Mouse (Mus musculus): ENCODE measurements around the gene Gpd1l. TPM values are rescaled to one million over a fixed set of nuclear protein-coding genes. Genes with fewer than 3 reads are reported as not detected.
A peak's percentile ranks its signal among the peaks of the same experiment; 100 is the strongest.

The Gpd1l gene
- polyA plus RNA-seq, 1 experiment from 2014 or later: 15.2 TPM

DNA sequence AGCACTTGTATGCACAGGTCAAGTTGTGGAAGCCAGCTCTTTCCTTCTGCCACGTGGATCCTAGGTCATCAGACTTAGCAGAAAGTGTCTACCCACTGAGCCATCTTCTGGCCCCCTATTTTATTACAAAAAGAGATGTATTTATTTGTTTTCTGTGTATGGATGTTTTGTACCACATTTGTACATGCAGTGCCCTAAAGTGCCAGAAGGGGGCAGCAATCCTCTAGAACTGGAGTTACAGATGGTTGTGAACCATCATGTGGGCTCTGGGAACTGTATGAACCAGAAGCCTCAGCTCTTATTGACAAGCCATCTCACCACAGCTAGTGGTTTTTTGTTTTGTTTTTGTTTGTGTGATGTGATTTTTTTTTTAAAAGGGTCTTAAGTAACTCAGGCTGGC is 19.1 kb upstream of the Gpd1l start:
- H3K9me3 ChIP-seq (replicated peaks): no peaks in the 10 kb centered on the region
- WGBS: 43% methylated on average over 1 of the region's 1 CpGs
- H3K4me3 ChIP-seq: no peak overlapping the region
- no peak for DNase-seq (ENCODE audit: low spot score)
- no peaks in the 10 kb centered on the region for H3K27me3 ChIP-seq (ENCODE audit: low read depth, poor library complexity, severe bottlenecking)
- H3K36me3 ChIP-seq: no peaks in the 10 kb centered on the region
- peaks cover 8% of the 10 kb centered on the region; the same call in 1 of the 2 replicates for H3K4me1 ChIP-seq
- no peak overlapping the region for H3K27ac ChIP-seq (replicated peaks)

DNA sequence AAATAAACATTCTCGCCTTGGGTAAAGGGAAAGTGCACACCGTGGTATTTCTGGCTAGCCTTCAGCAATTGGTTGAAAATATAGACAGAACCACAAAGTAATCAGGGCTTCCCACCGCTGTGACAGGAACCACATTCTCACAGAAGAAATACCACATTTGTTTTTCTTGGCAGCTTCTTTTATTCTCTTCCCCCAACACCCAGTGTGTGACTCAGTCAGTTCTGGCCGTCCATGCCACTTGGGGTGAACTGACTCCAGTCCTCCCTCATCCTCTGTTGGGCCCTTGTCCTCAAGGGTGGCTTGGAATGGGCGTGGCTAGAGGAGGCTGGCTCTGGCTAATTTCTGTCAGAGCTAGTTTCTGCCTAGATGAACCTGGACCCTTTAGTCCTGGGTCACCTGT is 14.6 kb upstream of the Gpd1l start:
- no peak overlapping the region for H3K4me3 ChIP-seq

DNA sequence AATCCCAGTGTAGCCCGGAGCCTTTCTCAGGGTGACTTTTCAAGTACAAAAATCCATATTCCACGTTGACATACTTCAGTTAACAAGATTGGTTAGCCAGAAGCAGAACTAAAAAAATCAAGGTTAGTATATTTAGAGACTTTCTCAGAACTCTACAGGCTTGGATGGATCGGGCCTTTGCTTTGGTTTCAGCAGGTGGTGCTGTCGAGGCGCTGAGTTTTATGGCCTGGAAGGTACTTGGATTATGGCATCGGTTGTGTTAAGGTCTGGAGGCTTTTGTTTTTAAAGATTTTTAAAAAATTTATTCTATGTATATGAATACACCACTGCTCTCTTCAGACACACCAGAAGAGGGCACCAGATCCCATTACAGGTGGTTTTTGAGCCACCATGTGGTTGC is 11.8 kb upstream of the Gpd1l start:
- H3K9me3 ChIP-seq (replicated peaks): peaks cover 7% of the 10 kb centered on the region; the same call in 1 of the 2 replicates
- no peaks in the 10 kb centered on the region for H3K27me3 ChIP-seq (ENCODE audit: low read depth, poor library complexity, severe bottlenecking)
- DNase-seq (ENCODE audit: low spot score): no peak
- 88% methylated on average over 6 of the region's 6 CpGs for WGBS
- no peak overlapping the region for H3K27ac ChIP-seq (replicated peaks)
- H3K4me3 ChIP-seq: no peak overlapping the region
- H3K4me1 ChIP-seq: peaks cover 8% of the 10 kb centered on the region; the same call in 1 of the 2 replicates
- H3K36me3 ChIP-seq: no peaks in the 10 kb centered on the region

More for the DNA sequence above, 14.6 kb upstream of the Gpd1l start:
- peaks cover 8% of the 10 kb centered on the region; the same call in 1 of the 2 replicates for H3K4me1 ChIP-seq
- DNase-seq (ENCODE audit: low spot score): no peak
- H3K36me3 ChIP-seq: no peaks in the 10 kb centered on the region
- H3K27ac ChIP-seq (replicated peaks): no peak overlapping the region; the same call in 1 of the 2 replicates
- no peaks in the 10 kb centered on the region for H3K9me3 ChIP-seq (replicated peaks)
- no peaks in the 10 kb centered on the region for H3K27me3 ChIP-seq (ENCODE audit: low read depth, poor library complexity, severe bottlenecking)
- 72% methylated on average over 5 of the region's 5 CpGs for WGBS

DNA sequence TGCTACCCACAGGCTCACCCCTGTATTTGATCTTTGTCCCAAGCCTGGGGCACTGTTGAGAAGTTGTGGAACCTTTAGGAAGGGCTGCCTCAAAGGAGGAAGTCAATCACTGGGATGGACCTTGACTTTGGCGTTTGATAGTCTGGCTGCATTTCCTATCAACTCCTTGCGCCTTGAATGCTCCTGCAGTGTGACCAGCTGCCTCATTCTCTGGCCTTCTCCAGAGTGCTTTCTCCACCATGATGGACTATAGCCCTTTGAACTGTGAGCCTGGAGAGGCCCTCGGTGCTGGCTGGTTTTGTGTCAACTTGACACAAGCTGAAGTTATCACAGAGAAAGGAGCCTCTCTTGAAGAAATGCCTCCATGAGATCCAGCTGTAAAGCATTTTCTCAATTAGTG is 10.9 kb upstream of the Gpd1l start:
- Histone ChIP-seq H3K27me3 (ENCODE audit: low read depth, poor library complexity, severe bottlenecking) (no peaks in the 10 kb centered on the region), H3K36me3 (no peaks in the 10 kb centered on the region), H3K9me3 (replicated peaks) (peaks cover 7% of the 10 kb centered on the region; the same call in 1 of the 2 replicates), H3K4me1 (peaks cover under 1% of the 10 kb centered on the region; the same call in 1 of the 2 replicates), H3K4me3 (no peak overlapping the region), H3K27ac (replicated peaks) (no peak overlapping the region)
- DNase-seq (ENCODE audit: low spot score): no peak
- WGBS: 80% methylated on average over 3 of the region's 3 CpGs

DNA sequence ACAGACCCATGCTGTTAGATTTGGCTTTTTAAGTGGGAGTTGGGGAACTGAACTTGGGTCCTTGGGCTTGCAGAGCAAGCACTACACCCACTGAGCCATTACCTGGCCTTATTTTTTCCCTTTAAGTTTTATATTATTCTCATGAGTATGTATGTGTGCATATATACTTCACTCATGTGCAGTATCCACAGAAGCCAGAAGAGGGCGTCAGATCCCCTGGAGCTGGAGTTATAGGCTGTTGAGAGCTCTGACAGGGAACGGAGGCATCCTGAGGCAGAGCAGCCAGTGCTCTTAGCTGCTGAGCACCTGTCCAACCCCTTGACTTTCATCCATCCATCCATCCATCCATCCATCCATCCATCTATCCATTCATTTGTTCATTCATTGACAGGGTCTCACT is 2.9 kb upstream of the Gpd1l start:
- Histone ChIP-seq H3K27me3 (ENCODE audit: low read depth, poor library complexity, severe bottlenecking) (peaks cover 11% of the 10 kb centered on the region), H3K4me3 (no peak overlapping the region), H3K27ac (replicated peaks) (no peak overlapping the region), H3K4me1 (peaks cover 27% of the 10 kb centered on the region), H3K9me3 (replicated peaks) (peaks cover 2% of the 10 kb centered on the region; the same call in 1 of the 2 replicates), H3K36me3 (no peaks in the 10 kb centered on the region)
- 89% methylated on average over 2 of the region's 2 CpGs for WGBS
- DNase-seq (ENCODE audit: low spot score): no peak

DNA sequence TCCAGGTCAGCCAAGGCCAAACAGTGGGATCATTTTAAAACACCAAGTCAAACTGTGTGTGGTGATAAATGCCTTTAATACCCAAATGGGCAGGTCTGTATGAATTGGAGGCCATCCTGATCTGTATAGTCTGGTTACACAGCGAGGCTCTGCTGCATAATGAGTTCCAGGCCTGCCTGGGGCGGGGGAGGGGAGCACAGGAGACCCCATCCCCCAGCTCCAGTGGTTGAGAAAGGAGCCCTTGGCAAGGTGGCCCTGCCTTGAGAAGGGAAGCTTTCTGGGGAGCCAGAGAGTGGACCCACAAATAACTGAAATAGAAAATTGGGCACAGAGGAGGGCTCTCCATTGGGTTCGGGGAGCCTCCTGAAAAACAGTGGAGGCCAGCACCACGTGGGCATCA is 1.5 kb upstream of the Gpd1l start:
- Histone ChIP-seq H3K4me1 (peaks cover 32% of the 10 kb centered on the region), H3K27me3 (ENCODE audit: low read depth, poor library complexity, severe bottlenecking) (peaks cover 11% of the 10 kb centered on the region), H3K36me3 (no peaks in the 10 kb centered on the region), H3K27ac (replicated peaks) (no peak overlapping the region), H3K9me3 (replicated peaks) (no peaks in the 10 kb centered on the region), H3K4me3 (no peak overlapping the region)
- no peak for DNase-seq (ENCODE audit: low spot score)
- 77% methylated on average over 4 of the region's 4 CpGs for WGBS

DNA sequence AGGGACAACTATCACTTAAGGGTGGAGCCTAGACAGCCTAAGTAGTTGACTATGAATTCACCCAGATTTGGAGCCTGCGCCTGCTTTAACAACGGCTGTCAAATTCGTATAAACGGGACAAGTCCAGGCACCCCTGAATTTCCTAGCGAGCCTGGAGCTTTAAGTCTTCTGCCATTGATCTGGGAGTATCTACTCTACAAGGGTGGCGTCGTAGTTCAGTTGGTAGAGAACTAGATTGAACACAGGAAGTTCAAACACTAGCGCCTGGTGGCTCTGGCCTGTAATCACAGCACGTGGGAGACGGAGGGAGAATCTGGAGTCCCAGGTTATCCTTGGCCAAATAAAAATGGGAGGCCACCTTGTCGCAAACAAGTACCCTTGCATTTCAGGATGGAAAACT is 444 bp upstream of the Gpd1l start:
- Histone ChIP-seq H3K27me3 (ENCODE audit: low read depth, poor library complexity, severe bottlenecking) (peaks cover 11% of the 10 kb centered on the region), H3K36me3 (no peaks in the 10 kb centered on the region), H3K27ac (replicated peaks) (peak overlapping the region; percentile 83), H3K4me1 (peaks cover 32% of the 10 kb centered on the region), H3K9me3 (replicated peaks) (no peaks in the 10 kb centered on the region), H3K4me3 (peak overlapping the region; percentile 76)
- DNase-seq (ENCODE audit: low spot score): no peak
- 71% methylated on average over 11 of the region's 11 CpGs for WGBS

DNA sequence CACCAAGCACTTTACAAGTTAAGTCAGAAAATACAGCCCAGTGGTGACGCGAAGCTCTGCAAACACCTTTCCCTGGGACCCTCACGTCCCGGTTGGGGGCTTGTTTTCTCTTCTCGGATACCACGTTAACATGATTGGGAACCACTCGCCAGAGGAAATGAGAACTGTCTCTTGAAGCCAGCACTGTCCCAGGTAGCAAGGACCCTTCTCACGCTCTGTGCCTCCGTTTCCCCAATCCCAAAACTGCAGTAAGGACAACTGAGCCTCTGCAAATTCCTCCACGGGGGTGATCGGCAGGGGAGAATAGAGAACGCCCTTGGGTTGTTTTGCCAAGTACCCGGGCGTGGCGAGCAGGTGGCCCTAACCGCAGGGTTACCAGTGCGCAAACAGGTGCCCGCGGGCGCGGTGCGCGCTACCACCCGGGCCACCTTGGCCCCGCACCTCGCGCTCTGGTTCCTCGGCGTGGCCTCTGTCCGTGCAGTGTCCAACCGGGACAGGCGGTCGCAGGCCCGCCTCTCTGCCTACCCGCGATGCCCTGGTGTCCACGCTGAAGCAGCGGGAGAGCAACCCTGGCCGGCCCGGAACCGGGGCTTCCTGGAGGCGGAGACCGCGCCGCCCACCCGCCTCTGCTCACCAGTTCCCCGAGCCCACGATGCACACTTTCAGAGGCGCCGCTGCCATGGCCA is 607 bp downstream of the Gpd1l start:
- Histone ChIP-seq H3K9me3 (replicated peaks) (no peaks in the 10 kb centered on the region), H3K27me3 (ENCODE audit: low read depth, poor library complexity, severe bottlenecking) (peaks cover 11% of the 10 kb centered on the region), H3K4me3 (peak overlapping the region; percentile 76), H3K27ac (replicated peaks) (peak overlapping the region; percentile 83), H3K4me1 (peaks cover 32% of the 10 kb centered on the region), H3K36me3 (no peaks in the 10 kb centered on the region)
- under 1% methylated on average over 50 of the region's 50 CpGs for WGBS
- peak; percentile 22 for DNase-seq (ENCODE audit: low spot score)

DNA sequence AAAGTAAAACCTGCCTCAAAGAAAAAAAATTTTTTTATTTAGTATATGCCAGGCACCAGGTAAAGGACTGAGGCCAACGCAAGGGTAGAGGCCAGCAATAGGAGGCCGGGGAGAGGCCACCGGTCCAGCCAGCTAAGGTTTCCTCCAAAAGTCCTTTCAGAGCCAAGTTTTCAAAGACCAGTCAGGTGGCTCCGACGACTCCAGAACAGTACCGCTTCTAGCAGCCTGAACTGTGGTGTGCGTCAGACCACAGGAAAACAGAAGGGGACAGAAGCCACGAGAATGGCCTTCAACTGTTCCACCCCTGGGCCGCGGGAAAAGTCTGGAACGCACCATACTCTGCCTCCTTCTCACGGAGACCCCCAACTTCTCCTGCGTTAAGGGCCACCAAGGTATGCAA is 1.2 kb downstream of the Gpd1l start:
- H3K27me3 ChIP-seq (ENCODE audit: low read depth, poor library complexity, severe bottlenecking): peaks cover 11% of the 10 kb centered on the region
- 27% methylated on average over 13 of the region's 13 CpGs for whole genome bisulfite sequencing
- no peak for DNase-seq (ENCODE audit: low spot score)
- peak overlapping the region; percentile 46; the same call in 1 of the 2 replicates for H3K27ac ChIP-seq (replicated peaks)
- no peaks in the 10 kb centered on the region for H3K36me3 ChIP-seq
- H3K4me1 ChIP-seq: peaks cover 32% of the 10 kb centered on the region
- H3K4me3 ChIP-seq: peak overlapping the region; percentile 76
- H3K9me3 ChIP-seq (replicated peaks): no peaks in the 10 kb centered on the region

DNA sequence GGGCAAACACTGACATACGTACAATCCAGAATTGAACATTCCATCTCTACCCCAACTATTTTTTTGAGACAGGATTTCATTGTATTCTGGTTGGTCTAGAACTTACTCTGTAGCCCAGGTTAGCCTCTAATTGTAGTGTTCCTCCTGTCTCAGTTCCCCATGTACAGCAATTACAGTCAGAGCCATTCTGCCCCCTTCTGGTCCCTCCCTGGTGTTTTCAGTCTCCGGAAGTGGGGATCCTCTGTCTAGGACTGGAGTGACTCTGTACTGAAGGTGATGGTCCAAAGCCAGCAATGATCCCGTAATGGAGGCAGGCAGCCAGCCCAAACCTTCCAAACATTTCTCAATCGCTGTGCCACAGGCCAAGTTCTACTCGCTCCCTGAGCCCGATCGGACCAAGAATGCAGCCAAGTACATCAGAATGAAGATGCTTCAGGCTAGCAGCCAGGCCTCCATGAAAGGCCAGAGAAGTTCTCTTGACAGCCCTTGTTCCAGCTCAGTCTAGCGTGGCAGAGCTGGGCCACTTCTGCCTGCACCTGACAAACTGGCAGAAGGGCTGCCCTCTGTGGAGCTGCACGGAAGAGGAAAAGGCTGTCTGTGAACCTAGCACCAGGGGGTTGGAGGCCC is 3.2 kb downstream of the Gpd1l start:
- WGBS: 68% methylated on average over 9 of the region's 9 CpGs
- Histone ChIP-seq H3K4me3 (no peak overlapping the region), H3K9me3 (replicated peaks) (no peaks in the 10 kb centered on the region), H3K27ac (replicated peaks) (no peak overlapping the region), H3K36me3 (no peaks in the 10 kb centered on the region), H3K4me1 (peaks cover 32% of the 10 kb centered on the region), H3K27me3 (ENCODE audit: low read depth, poor library complexity, severe bottlenecking) (peaks cover 11% of the 10 kb centered on the region)
- DNase-seq (ENCODE audit: low spot score): no peak

DNA sequence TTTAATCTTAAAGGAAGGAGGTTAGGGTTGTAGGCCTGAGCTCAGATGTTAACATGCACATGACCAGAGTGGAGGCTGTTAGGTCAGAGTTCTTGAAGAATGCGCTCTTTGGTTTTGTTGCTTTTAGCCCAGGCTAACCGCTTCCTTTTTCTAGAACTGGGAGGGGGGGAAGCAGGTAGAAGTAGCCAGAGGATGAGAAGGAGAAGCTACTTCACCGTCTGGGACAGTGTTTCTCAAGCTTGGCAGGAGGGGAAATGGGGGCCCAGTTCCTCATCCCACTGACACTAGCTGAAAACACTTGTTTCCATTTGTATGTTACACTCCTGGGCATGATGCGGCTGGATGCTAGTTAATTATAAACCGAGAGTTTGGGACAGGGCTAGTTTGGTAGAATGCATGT is 8.2 kb downstream of the Gpd1l start:
- H3K36me3 ChIP-seq: no peaks in the 10 kb centered on the region
- no peak for DNase-seq (ENCODE audit: low spot score)
- H3K4me1 ChIP-seq: peaks cover 17% of the 10 kb centered on the region
- H3K27me3 ChIP-seq (ENCODE audit: low read depth, poor library complexity, severe bottlenecking): no peaks in the 10 kb centered on the region
- no peak overlapping the region for H3K27ac ChIP-seq (replicated peaks)
- WGBS: 89% methylated on average over 5 of the region's 5 CpGs
- H3K4me3 ChIP-seq: no peak overlapping the region
- no peaks in the 10 kb centered on the region for H3K9me3 ChIP-seq (replicated peaks)

DNA sequence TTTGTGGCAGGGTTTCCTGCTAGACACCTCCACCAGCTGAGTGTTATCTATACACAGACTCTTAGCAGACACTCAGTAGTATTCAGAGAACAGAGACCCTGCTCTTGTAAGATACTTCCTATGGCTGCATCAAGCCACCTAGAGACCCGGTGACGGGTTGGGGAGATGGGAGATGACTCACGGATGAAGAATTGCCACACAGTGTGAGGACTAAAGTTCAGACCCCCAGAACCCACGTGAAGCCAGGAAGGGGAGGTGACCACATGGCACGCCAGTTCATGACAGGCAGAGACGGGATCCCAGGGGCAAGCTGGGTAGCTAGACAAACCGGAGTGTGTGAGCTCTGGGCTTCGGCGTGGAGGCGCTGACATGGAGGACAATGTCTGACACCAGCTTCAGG is 8.7 kb downstream of the Gpd1l start:
- peaks cover 17% of the 10 kb centered on the region for H3K4me1 ChIP-seq
- no peaks in the 10 kb centered on the region for H3K36me3 ChIP-seq
- H3K27me3 ChIP-seq (ENCODE audit: low read depth, poor library complexity, severe bottlenecking): no peaks in the 10 kb centered on the region
- DNase-seq (ENCODE audit: low spot score): no peak
- WGBS: 85% methylated on average over 10 of the region's 10 CpGs
- no peak overlapping the region for H3K27ac ChIP-seq (replicated peaks)
- no peak overlapping the region for H3K4me3 ChIP-seq
- no peaks in the 10 kb centered on the region for H3K9me3 ChIP-seq (replicated peaks)

DNA sequence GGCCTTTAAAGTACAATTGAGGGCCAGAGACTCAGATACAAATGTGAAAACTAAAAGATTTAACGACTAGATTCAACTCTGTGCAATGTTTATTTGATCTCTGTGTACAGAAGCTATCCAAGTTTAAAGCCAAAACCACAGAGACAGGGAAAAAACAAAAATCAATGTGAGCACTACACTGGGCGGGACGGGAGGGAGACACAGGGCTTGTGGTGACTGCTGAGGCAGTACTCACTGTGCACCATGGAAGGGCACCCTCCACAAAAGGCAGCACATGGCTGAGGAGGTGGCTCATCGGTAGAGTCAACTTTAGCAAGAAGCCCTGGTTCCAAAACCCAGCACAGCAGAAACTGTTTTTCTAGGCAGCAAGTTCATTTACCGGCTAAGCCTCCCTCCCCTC is 9.3 kb downstream of the Gpd1l start:
- Histone ChIP-seq H3K9me3 (replicated peaks) (no peaks in the 10 kb centered on the region), H3K4me3 (no peak overlapping the region), H3K36me3 (no peaks in the 10 kb centered on the region), H3K4me1 (peaks cover 17% of the 10 kb centered on the region), H3K27ac (replicated peaks) (no peak overlapping the region), H3K27me3 (ENCODE audit: low read depth, poor library complexity, severe bottlenecking) (no peaks in the 10 kb centered on the region)
- no peak for DNase-seq (ENCODE audit: low spot score)
- 56% methylated on average over 5 of the region's 5 CpGs for WGBS
